Mouse (Mus musculus): ENCODE results near the gene Mgll.

- TF ChIP-seq CTCF (IDR thresholded peaks at IDR 0.05; ENCODE audit: borderline replicate concordance, insufficient read depth, low read depth, low read length) (peak; percentile 16; the same call in 1 of the 2 replicates), POLR2A (IDR thresholded peaks at IDR 0.05; ENCODE audit: borderline replicate concordance, insufficient read depth, low read length) (no peak)
Observed at GRCm38 (mm10) chr6:88826545-88826944, 102.3 kb downstream of the Mgll start.

All from cerebellum, adult 2 months (tissue).